Mouse (Mus musculus): Measurements from ENCODE around the gene Mindy4. TPM values are rescaled to one million over a fixed set of nuclear protein-coding genes. Genes with fewer than 3 reads are reported as not detected.
"Not testable (repeated sequence)": the region's sequence is repeated elsewhere in the genome, so short reads cannot be mapped to it uniquely, and the experiment has no call there.

Mindy4 gene
- polyA plus RNA-seq, 1 experiment from 2014 or later = 18.6 TPM

DNA sequence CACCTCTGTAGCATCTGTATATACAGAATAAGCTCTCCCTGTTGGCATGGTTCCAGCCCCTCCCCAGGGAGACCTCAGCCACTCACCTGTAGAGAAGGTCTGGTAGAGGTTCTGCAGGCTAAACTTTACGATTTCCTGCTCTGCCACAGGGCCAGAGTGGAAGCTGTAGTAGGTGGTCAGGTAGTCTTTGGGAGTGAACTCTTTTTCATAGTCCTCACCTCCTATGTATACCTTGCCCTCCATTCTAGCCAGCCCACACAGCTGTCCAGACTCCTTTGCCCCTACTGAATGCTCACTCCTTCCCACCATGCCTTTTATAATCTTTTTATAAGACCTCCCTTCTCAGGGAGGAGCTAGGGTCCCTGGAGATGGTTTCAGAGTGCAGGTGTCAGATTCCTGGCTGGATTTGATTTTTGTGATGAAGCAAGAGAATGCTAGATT lies 28.4 kb upstream of the Mindy4 start, which contains the start of gene Inmt:
Gene Inmt (minus strand): TSS at position 303 of the 441 bp plus-strand sequence.
- no peak for ATAC-seq (ENCODE audit: low read depth)

DNA sequence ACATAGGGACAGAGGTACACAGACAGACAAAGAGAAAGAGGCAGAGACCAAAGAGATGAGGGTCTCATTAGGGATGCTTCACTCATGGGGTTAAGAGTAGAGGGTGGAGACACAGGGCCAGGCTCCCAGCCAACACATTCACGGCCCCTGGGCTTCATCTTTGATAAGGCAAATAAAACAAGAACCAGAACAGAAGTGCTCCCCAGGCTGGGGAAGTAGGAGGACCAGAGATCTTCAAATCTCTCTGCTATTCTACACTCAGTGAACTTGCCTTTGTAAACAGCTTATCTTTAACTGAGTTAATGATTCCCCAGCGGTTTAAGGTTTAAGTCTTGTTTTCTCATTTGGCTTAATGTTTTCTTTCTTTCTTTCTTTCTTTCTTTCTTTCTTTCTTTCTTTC lies 27.7 kb upstream of the Mindy4 start:
- no peak overlapping the region for H3K4me2 ChIP-seq (ENCODE audit: low read depth, low read length)
- WGBS = 18% methylated on average over 2 of the region's 2 CpGs

More for the DNA sequence above, 28.4 kb upstream of the Mindy4 start, which contains the start of gene Inmt:
- H3K4me2 ChIP-seq (ENCODE audit: low read depth, low read length) = no peak within 1 kb of the TSS
- H3K27me3 ChIP-seq (ENCODE audit: control insufficient read depth, insufficient read depth, low read depth, low read length) = no peaks in the 10 kb centered on the region
- peaks cover 8% of the 10 kb centered on the region for H3K4me1 ChIP-seq (replicated peaks; ENCODE audit: control insufficient read depth, insufficient read depth, low read length)
- H3K9ac ChIP-seq (ENCODE audit: low read length) = no peak within 1 kb of the TSS
- no peak within 1 kb of the TSS for H3K27ac ChIP-seq (ENCODE audit: low read length)
- H3K4me3 ChIP-seq (ENCODE audit: low read length) = no peak within 1 kb of the TSS
- 54% methylated on average over 1 of the region's 1 CpGs for WGBS
- H3K36me3 ChIP-seq (ENCODE audit: control insufficient read depth, insufficient read depth, low read length) = no peaks in the 10 kb centered on the region
- no peaks in the 10 kb centered on the region for H3K9me3 ChIP-seq (ENCODE audit: control insufficient read depth, low read length)

DNA sequence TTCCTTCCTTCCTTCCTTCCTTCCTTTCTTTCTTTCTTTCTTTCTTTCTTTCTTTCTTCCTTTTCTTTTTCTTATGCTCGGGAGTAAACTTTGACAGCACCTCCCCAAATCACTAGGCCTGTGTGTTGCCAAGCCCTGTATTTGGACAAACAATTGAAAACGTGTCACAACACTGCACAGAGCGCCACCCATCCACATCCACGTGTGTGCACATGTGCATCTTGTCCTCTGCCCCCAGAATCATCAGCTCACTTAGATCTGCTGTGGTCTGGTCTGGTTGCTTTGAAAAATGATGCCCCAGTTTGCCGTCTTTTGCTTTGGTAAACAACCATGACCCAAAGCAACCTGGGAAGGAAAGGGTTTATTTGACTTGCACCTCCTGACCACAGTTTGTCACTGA lies 27.3 kb upstream of the Mindy4 start:
- H3K36me3 ChIP-seq (ENCODE audit: control insufficient read depth, insufficient read depth, low read length) = no peaks in the 10 kb centered on the region
- no peak overlapping the region for H3K27ac ChIP-seq (ENCODE audit: low read length)
- no peaks in the 10 kb centered on the region for H3K9me3 ChIP-seq (ENCODE audit: control insufficient read depth, low read length)
- no peak overlapping the region for H3K9ac ChIP-seq (ENCODE audit: low read length)
- 20% methylated on average over 5 of the region's 5 CpGs for WGBS
- H3K4me1 ChIP-seq (replicated peaks; ENCODE audit: control insufficient read depth, insufficient read depth, low read length) = peaks cover 8% of the 10 kb centered on the region
- ATAC-seq (ENCODE audit: low read depth) = no peak
- H3K27me3 ChIP-seq (ENCODE audit: control insufficient read depth, insufficient read depth, low read depth, low read length) = no peaks in the 10 kb centered on the region
- H3K4me3 ChIP-seq (ENCODE audit: low read length) = no peak overlapping the region
- H3K4me2 ChIP-seq (ENCODE audit: low read depth, low read length) = no peak overlapping the region

More for the DNA sequence above, 27.7 kb upstream of the Mindy4 start:
- Histone ChIP-seq H3K4me3 (ENCODE audit: low read length) (no peak overlapping the region), H3K9me3 (ENCODE audit: control insufficient read depth, low read length) (no peaks in the 10 kb centered on the region), H3K36me3 (ENCODE audit: control insufficient read depth, insufficient read depth, low read length) (no peaks in the 10 kb centered on the region), H3K4me1 (replicated peaks; ENCODE audit: control insufficient read depth, insufficient read depth, low read length) (peaks cover 8% of the 10 kb centered on the region), H3K27ac (ENCODE audit: low read length) (no peak overlapping the region), H3K27me3 (ENCODE audit: control insufficient read depth, insufficient read depth, low read depth, low read length) (no peaks in the 10 kb centered on the region), H3K9ac (ENCODE audit: low read length) (no peak overlapping the region)
- ATAC-seq (ENCODE audit: low read depth) = no peak

DNA sequence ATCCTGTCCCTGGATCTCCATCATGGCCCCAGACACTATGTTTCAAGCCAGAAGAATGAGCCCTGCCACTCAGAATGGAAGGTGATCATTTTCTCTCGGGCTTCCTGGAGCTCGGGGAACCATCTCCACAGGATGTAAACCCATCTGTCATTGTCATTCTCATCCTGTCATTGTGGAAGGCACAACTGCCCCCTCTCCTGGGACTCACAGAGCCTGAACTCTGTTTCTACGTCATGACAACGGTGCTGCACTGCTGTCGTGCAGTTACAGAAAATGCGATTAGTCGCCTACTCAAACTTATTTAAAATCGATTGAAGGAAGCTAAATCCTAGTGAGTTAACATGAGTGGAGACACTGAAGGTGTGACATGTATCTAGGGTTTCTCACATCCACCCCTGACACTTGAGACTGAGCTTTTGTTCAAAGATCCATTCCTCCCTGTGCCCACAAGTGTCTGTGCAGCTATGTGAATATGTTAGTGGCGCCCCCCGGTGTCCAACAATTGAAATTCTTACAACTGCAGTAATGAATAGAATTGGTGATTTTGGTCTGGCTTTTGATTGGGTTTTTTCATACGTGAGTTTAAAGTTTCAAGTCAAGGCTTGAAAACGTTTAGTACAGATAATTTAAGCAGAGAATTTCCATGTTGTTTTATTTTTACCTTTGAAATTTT lies 26.0 kb upstream of the Mindy4 start:
- Histone ChIP-seq H3K4me1 (replicated peaks; ENCODE audit: control insufficient read depth, insufficient read depth, low read length) (peaks cover 8% of the 10 kb centered on the region), H3K27me3 (ENCODE audit: control insufficient read depth, insufficient read depth, low read depth, low read length) (no peaks in the 10 kb centered on the region), H3K27ac (ENCODE audit: low read length) (no peak overlapping the region), H3K4me3 (ENCODE audit: low read length) (no peak overlapping the region), H3K36me3 (ENCODE audit: control insufficient read depth, insufficient read depth, low read length) (no peaks in the 10 kb centered on the region), H3K9ac (ENCODE audit: low read length) (no peak overlapping the region), H3K9me3 (ENCODE audit: control insufficient read depth, low read length) (no peaks in the 10 kb centered on the region), H3K4me2 (ENCODE audit: low read depth, low read length) (no peak overlapping the region)
- peak; percentile 37; the same call in 1 of the 2 replicates for ATAC-seq (ENCODE audit: low read depth)
- WGBS = 37% methylated on average over 12 of the region's 12 CpGs

DNA sequence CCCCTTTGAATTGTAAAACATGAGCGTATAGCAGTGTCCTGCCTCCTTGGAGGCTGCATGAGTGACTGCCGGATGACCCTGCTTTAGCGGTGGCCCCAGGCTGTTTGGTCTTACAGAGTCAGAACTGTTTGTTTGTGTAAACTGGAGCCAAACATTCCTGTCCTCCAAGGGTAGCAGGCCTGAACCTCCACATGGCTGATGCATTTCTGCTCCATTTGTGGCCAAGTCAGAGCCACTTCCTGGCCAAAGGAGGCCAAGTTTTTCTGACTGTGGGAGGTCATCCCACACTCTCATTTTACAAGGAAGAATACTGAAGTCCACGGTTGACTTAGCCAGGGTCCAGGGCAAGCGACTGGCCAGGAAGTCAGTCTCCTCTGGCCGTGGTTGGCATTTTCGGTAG lies 23.6 kb upstream of the Mindy4 start:
- Histone ChIP-seq H3K27me3 (ENCODE audit: control insufficient read depth, insufficient read depth, low read depth, low read length) (no peaks in the 10 kb centered on the region), H3K9ac (ENCODE audit: low read length) (no peak overlapping the region), H3K27ac (ENCODE audit: low read length) (peak overlapping the region; percentile 23; the same call in 1 of the 2 replicates), H3K4me2 (ENCODE audit: low read depth, low read length) (no peak overlapping the region), H3K4me3 (ENCODE audit: low read length) (no peak overlapping the region), H3K4me1 (replicated peaks; ENCODE audit: control insufficient read depth, insufficient read depth, low read length) (peaks cover 8% of the 10 kb centered on the region), H3K36me3 (ENCODE audit: control insufficient read depth, insufficient read depth, low read length) (no peaks in the 10 kb centered on the region), H3K9me3 (ENCODE audit: control insufficient read depth, low read length) (no peaks in the 10 kb centered on the region)
- 55% methylated on average over 7 of the region's 7 CpGs for WGBS
- peak; percentile 85 for ATAC-seq (ENCODE audit: low read depth)

DNA sequence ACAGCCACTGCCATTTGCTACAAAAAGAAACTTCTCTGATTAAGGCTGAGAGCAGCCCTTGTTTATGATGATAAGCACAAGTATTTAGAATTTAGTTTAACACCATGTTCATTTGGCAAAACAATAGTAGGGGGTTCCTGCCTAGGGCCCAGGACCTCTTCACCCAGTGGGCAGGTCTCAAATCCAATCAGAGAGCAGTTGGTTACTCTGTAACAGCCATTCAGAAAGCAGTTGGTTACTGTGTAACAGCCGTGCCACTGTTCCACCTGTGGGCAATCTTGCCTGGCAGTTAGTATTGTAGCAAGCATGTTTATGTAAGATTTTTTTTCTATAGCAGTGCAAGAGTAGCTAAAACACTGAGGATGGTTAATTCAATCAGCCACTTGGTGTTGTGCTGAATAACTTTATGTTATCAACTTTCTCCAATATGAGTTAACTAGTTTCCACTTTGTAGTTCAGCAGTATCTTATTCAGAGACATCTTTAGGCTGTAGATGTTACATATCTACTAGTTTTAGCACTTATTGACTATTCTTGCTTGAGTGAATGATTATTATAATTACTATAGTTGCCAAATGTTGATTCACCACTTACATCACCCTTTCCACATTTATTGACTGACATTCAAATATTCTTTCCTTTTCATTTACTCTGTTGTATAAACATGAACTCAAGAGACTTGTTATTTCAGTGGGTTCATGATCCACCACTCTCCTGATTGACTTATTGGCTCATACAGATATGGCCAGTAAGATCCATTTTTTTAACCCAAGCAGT lies 20.3 kb upstream of the Mindy4 start:
- Histone ChIP-seq H3K9ac (ENCODE audit: low read length) (no peak overlapping the region), H3K4me1 (replicated peaks; ENCODE audit: control insufficient read depth, insufficient read depth, low read length) (no peaks in the 10 kb centered on the region), H3K9me3 (ENCODE audit: control insufficient read depth, low read length) (no peaks in the 10 kb centered on the region), H3K4me3 (ENCODE audit: low read length) (no peak overlapping the region), H3K4me2 (ENCODE audit: low read depth, low read length) (no peak overlapping the region), H3K27ac (ENCODE audit: low read length) (no peak overlapping the region), H3K36me3 (ENCODE audit: control insufficient read depth, insufficient read depth, low read length) (no peaks in the 10 kb centered on the region), H3K27me3 (ENCODE audit: control insufficient read depth, insufficient read depth, low read depth, low read length) (no peaks in the 10 kb centered on the region)
- ATAC-seq (ENCODE audit: low read depth) = no peak
- 82% methylated on average over 1 of the region's 1 CpGs for WGBS

DNA sequence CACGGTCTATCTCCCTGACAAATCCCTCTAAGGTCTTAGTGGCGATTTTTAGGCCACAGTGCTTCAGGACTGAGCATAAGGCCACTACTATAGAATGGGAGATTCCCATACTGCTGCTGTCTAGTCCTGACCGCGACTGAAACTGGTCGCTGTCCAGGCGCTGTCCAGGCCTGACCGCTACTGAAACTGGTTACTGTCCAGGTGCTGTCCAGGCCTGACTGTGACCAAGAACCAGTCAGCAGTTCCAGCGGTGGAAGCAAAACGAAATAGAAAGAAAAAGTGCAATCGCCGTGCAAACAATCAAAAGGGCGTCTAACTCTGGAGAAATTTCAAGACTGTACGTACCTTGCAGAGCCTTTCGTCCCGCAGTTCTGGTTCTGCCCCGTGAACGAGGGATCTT lies 15.4 kb upstream of the Mindy4 start:
- H3K36me3 ChIP-seq (ENCODE audit: control insufficient read depth, insufficient read depth, low read length); H3K4me2 ChIP-seq (ENCODE audit: low read depth, low read length): not testable (repeated sequence)
- 94% methylated on average over 17 of the region's 17 CpGs for WGBS

DNA sequence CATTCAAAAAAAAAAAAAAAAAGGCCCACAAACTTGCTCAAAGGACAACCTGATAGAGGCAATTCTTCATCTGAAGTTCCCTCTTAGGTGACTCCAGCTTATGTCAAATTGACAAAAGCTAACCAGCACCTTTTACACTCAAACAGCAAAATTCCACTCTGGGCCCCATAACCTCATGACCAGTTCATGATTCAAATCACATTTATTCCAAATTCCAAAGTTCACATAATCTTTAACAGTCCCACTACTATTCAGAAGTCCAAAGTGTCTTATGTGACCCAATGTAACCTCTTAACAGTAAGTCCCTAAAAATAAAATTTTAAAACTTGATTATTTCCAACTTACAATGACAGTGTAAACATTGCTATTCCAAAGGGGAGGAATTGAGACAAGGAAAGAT lies 13.8 kb upstream of the Mindy4 start:
- no peaks in the 10 kb centered on the region for H3K27me3 ChIP-seq (ENCODE audit: control insufficient read depth, insufficient read depth, low read depth, low read length)
- H3K9me3 ChIP-seq (ENCODE audit: control insufficient read depth, low read length) = no peaks in the 10 kb centered on the region
- H3K4me1 ChIP-seq (replicated peaks; ENCODE audit: control insufficient read depth, insufficient read depth, low read length) = no peaks in the 10 kb centered on the region
- H3K36me3 ChIP-seq (ENCODE audit: control insufficient read depth, insufficient read depth, low read length) = no peaks in the 10 kb centered on the region
- H3K27ac ChIP-seq (ENCODE audit: low read length) = no peak overlapping the region
- no peak overlapping the region for H3K4me3 ChIP-seq (ENCODE audit: low read length)
- no peak overlapping the region for H3K4me2 ChIP-seq (ENCODE audit: low read depth, low read length)
- no peak overlapping the region for H3K9ac ChIP-seq (ENCODE audit: low read length)
- no peak for ATAC-seq (ENCODE audit: low read depth)

More for the DNA sequence above, 15.4 kb upstream of the Mindy4 start:
- not testable (repeated sequence) for H3K4me3 ChIP-seq (ENCODE audit: low read length); H3K4me1 ChIP-seq (replicated peaks; ENCODE audit: control insufficient read depth, insufficient read depth, low read length); H3K9ac ChIP-seq (ENCODE audit: low read length); H3K27ac ChIP-seq (ENCODE audit: low read length); H3K9me3 ChIP-seq (ENCODE audit: control insufficient read depth, low read length); ATAC-seq (ENCODE audit: low read depth); H3K27me3 ChIP-seq (ENCODE audit: control insufficient read depth, insufficient read depth, low read depth, low read length)

DNA sequence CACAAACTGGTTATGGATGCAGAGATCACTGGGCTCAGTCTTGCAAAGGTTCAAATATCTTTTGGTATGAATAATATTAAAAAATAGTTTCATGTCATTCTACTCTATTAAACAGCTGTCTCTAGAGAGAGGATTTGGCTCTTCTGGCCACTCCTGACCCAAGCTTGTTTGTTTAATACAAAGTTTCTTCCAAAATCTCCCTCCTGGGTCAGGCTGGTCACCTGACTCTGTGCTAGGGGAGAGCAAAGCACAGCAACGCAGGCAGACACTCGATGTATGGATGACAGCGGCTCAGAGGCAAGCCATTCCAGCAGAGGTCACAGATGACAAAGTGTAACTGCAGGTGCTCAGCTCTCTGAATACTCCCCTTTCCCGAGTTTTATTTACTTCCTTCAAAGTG lies 11.6 kb upstream of the Mindy4 start:
- Histone ChIP-seq H3K27me3 (ENCODE audit: control insufficient read depth, insufficient read depth, low read depth, low read length) (no peaks in the 10 kb centered on the region), H3K4me1 (replicated peaks; ENCODE audit: control insufficient read depth, insufficient read depth, low read length) (no peaks in the 10 kb centered on the region), H3K36me3 (ENCODE audit: control insufficient read depth, insufficient read depth, low read length) (no peaks in the 10 kb centered on the region), H3K4me2 (ENCODE audit: low read depth, low read length) (no peak overlapping the region), H3K27ac (ENCODE audit: low read length) (no peak overlapping the region), H3K4me3 (ENCODE audit: low read length) (no peak overlapping the region), H3K9me3 (ENCODE audit: control insufficient read depth, low read length) (no peaks in the 10 kb centered on the region; the same call in 1 of the 2 replicates), H3K9ac (ENCODE audit: low read length) (no peak overlapping the region)
- no peak for ATAC-seq (ENCODE audit: low read depth)
- 36% methylated on average over 4 of the region's 4 CpGs for WGBS
